In the genomic region with DNA sequence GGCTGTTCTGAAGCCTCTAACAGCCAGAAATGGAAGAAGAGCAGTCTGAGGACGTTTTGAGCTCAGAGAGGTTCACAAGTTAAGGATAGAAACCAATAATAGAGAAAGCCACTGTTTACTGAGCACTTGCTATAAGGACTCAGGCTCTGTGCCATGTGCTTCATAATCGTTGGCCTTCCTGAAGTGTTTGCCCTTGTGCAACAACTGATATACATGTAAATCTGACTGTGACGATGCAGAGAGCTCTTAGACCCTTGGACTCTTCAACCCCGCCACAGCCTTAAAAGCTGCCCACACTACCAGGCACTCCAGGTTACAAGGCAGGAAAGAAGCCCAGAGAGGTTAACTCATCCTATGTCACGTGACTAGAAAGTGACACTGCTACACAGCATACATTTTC, we compare ENCODE assay signal across 19 mouse cellular contexts. TPM values are rescaled to one million over a fixed set of nuclear protein-coding genes. Genes with fewer than 3 reads are reported as not detected.
DNase-seq lines count a peak whose midpoint lies in the region; ATAC-seq and TF ChIP-seq lines count a peak whose summit lies in the region.
"Had no signal": no experiment of that assay in that cellular context is flagged by ENCODE, and none has a peak within 500 bp of the region (broad histone marks: within the 10 kb centered on the region; RNA-seq: fewer than 3 reads in every experiment).

No protein-coding gene starts in this region.

- H3K27ac ChIP-seq in liver, postnatal 0 days (ENCODE audit: low read depth) = no peak overlapping the region
- H3K27ac ChIP-seq: embryonic facial prominence, embryonic 10.5 days; forebrain, embryonic 12.5 days; limb, embryonic 13.5 days; midbrain, embryonic 12.5 days; neural tube, embryonic 12.5 days had no signal

- H3K9ac ChIP-seq in liver, postnatal 0 days (replicated peaks) = no peak overlapping the region
- H3K9ac ChIP-seq: forebrain, embryonic 12.5 days; limb, embryonic 13.5 days; midbrain, embryonic 12.5 days; neural tube, embryonic 12.5 days had no signal

- H3K4me1 ChIP-seq in liver, postnatal 0 days (ENCODE audit: insufficient read depth) = peaks cover 11% of the 10 kb centered on the region; the same call in 1 of the 2 replicates
- peaks cover 10% of the 10 kb centered on the region for H3K4me1 ChIP-seq in lung, adult 2 months (ENCODE audit: control insufficient read depth, insufficient read depth, low read length)

- TF ChIP-seq EP300 in liver, postnatal 0 days (IDR thresholded peaks at IDR 0.05; ENCODE audit: low read depth) = no peak

- H3K4me3 ChIP-seq in liver, postnatal 0 days (ENCODE audit: low read depth, low read length) = no peak overlapping the region
- H3K4me3 ChIP-seq in lung, adult 2 months (replicated peaks; ENCODE audit: extremely low read depth, low read depth, low read length) = no peak overlapping the region
- H3K4me3 ChIP-seq: embryonic facial prominence, embryonic 10.5 days; forebrain, embryonic 12.5 days; limb, embryonic 13.5 days; midbrain, embryonic 12.5 days; neural tube, embryonic 12.5 days had no signal

- DNase-seq in liver, postnatal 0 days = no peak
- DNase-seq in liver = no peak
- DNase-seq in lung, adult 2 months = peak; percentile 75
- DNase-seq in lung, postnatal 25 days (ENCODE audit: low spot score) = peak; percentile 88
- no peak for DNase-seq in layer of hippocampus, postnatal 25 days (ENCODE audit: extremely low spot score in 1 of 2, low spot score in 1 of 2)
- DNase-seq in left cerebral cortex, adult 11 months (ENCODE audit: low spot score) = no peak
- no peak for DNase-seq in layer of hippocampus, adult 11-12 months (ENCODE audit: low spot score)
- DNase-seq: cerebellum, adult 8-10 months; gastrocnemius, postnatal 14 days; heart, adult 18-20 months; kidney, adult 8-10 months; kidney, postnatal 36 days; right cerebral cortex, postnatal 4 days; thymus, postnatal 36 days had no signal

- H3K27me3 ChIP-seq in liver, postnatal 0 days (ENCODE audit: insufficient read depth, low read length) = no peaks in the 10 kb centered on the region
- H3K27me3 ChIP-seq: limb, embryonic 13.5 days had no signal

- TF ChIP-seq CTCF in liver, postnatal 0 days (IDR thresholded peaks at IDR 0.05; ENCODE audit: low read depth) = no peak
- TF ChIP-seq CTCF in lung, adult 2 months (IDR thresholded peaks at IDR 0.05; ENCODE audit: insufficient read depth, low read length) = no peak

- H3K4me2 ChIP-seq in liver, postnatal 0 days (ENCODE audit: low read depth, low read length) = no peak overlapping the region
- H3K4me2 ChIP-seq: forebrain, embryonic 12.5 days; limb, embryonic 13.5 days; midbrain, embryonic 12.5 days; neural tube, embryonic 12.5 days had no signal

- 43% methylated on average over 5 of the region's 5 CpGs for WGBS in liver, postnatal 0 days (ENCODE audit: insufficient replicate concordance)
- whole genome bisulfite sequencing in lung, adult 2 months = 45% methylated on average over 5 of the region's 5 CpGs

- ATAC-seq in liver, postnatal 0 days = peak; percentile 66

- H3K36me3 ChIP-seq in liver, postnatal 0 days (replicated peaks; ENCODE audit: insufficient read depth, low read length) = no peaks in the 10 kb centered on the region
- H3K36me3 ChIP-seq: embryonic facial prominence, embryonic 10.5 days; forebrain, embryonic 12.5 days; limb, embryonic 13.5 days; midbrain, embryonic 12.5 days; neural tube, embryonic 12.5 days had no signal

- H3K9me3 ChIP-seq in liver, postnatal 0 days (ENCODE audit: low read length) = no peaks in the 10 kb centered on the region
- H3K9me3 ChIP-seq: embryonic facial prominence, embryonic 10.5 days; forebrain, embryonic 12.5 days; limb, embryonic 13.5 days; midbrain, embryonic 12.5 days; neural tube, embryonic 12.5 days had no signal

- TF ChIP-seq POLR2A in lung, adult 2 months (IDR thresholded peaks at IDR 0.05; ENCODE audit: borderline replicate concordance, extremely low read depth, low read depth, low read length) = no peak

RNA-seq across cellular contexts. Expression of gene Azin2, which starts 6.8 kb away (rescaled TPM):
- 1.6 and 1.8 TPM in 2 replicates for polyA plus RNA-seq in liver, postnatal 0 days (2015; fragmentation: Nextera tagmentation; extraction: Ambion mirVana)
- polyA plus RNA-seq in lung, adult 2 months (2012; rRNA removed) = 46.2 and 49.4 TPM in 2 replicates
- total RNA-seq in layer of hippocampus, postnatal 25 days (2021) = 10 to 100 TPM; 40.7 to 41.8 TPM

RNA-seq across cellular contexts. Expression of gene Ak2, which starts 22.7 kb away (rescaled TPM):
- polyA plus RNA-seq in liver, postnatal 0 days (2015; fragmentation: Nextera tagmentation; extraction: Ambion mirVana) = 276 and 291 TPM in 2 replicates
- 22.6 and 24.2 TPM in 2 replicates for polyA plus RNA-seq in lung, adult 2 months (2012; rRNA removed)
- 10 to 100 TPM; 27.7 to 30.9 TPM for total RNA-seq in layer of hippocampus, postnatal 25 days (2021)

Comparison
In these comparisons a context has a peak if more than half of its experiments do, and no peak if none do; other contexts are left out.
1. DNase-seq: peak in lung, adult 2 months (single experiment) and lung, postnatal 25 days (single experiment); none in liver, postnatal 0 days (single experiment), liver (single experiment), layer of hippocampus, postnatal 25 days (0 of 2), left cerebral cortex, adult 11 months (single experiment) and layer of hippocampus, adult 11-12 months (single experiment).
2. RNA of gene Azin2, which starts 6.8 kb away (polyA plus RNA-seq): 46.2 to 49.4 TPM in lung, adult 2 months; 1.6 to 1.8 TPM in liver, postnatal 0 days; every median in the first group is over 10 times any median in the second.
3. RNA of gene Ak2, which starts 22.7 kb away (polyA plus RNA-seq): 276 to 291 TPM in liver, postnatal 0 days; 22.6 to 24.2 TPM in lung, adult 2 months; every median in the first group is over 10 times any median in the second.